Mouse (Mus musculus) lung, embryonic 15.5 days (tissue): Measurements from ENCODE around the gene Fndc1. TPM values are rescaled to one million over a fixed set of nuclear protein-coding genes. Genes with fewer than 3 reads are reported as not detected.

Experiments
- microRNA-seq: library from miRNA; unstranded; fragments of <30 nt; microRNA quantifications from one replicate; pipeline ENCODE4, GENCODE M21; 2016
- polyA plus RNA-seq: library from polyadenylated mRNA; unstranded; fragments of >200 nt; fragmentation: Nextera tagmentation; extraction: Ambion mirVana; gene quantifications from 2 replicates; pipeline ENCODE4 v1.2.1, GENCODE M21; 2015

Fndc1 gene
- polyA plus RNA-seq, 1 experiment from 2014 or later = 48.6 TPM

Small RNAs within 50 kb of the gene (microRNA-seq; reads per million reads assigned to microRNA genes)
- not detected for gene Gm25872

Other genes with a start within 250 kb of the Fndc1 start
- gene Tagap, start 98.7 kb upstream of the Fndc1 start, polyA plus RNA-seq = 0.64 and 0.84 TPM in 2 replicates
- 47.6 and 55.2 TPM in 2 replicates for gene Rsph3a, start 118.3 kb upstream of the Fndc1 start, polyA plus RNA-seq